Mouse (Mus musculus) liver, embryonic 14.5 days (tissue): ENCODE measurements around the gene Pacrg.

Experiments
- CTCF ChIP-seq: IDR thresholded peaks from 2 replicates; pipeline ENCODE4 v1.5.1; 2016; ENCODE audit warnings: antibody characterized with exemption, low read depth, control low read depth
- EP300 ChIP-seq: IDR thresholded peaks from 2 replicates; pipeline ENCODE4 v1.6.1; 2016; ENCODE audit warnings: antibody characterized with exemption, low read depth

- TF ChIP-seq CTCF (no peak), EP300 (no peak)
Observed at GRCm38 (mm10) chr17:10721562-10721961, 118.5 kb downstream of the Pacrg start.
